Mouse (Mus musculus): Measurements from ENCODE around the gene Fgr. TPM values are rescaled to one million over a fixed set of nuclear protein-coding genes. Genes with fewer than 3 reads are reported as not detected.

Gene Fgr
- polyA plus RNA-seq, 1 experiment from 2014 or later, result not detected

DNA sequence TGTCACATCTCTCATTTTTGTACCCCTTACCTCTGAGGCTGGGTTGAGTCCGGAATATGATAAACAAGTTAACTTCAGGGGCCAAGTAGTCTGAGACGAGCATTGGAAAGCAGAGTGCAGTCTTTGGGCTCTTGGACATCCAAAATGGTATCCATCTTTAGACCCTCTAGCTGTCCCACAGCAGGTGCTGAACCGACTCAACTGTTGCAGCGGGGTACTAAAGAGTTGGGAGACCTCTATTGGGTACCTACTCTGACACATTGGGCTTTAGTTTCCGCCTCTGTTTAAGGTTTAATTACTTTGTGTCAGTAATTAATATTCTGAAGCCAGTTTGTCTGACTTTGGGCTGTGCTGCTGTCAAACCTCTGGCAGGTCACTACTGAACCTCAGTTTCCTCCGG is 63.9 kb downstream of the Fgr start:
- Histone ChIP-seq H3K9ac (no peak overlapping the region), H3K4me3 (peak overlapping the region; percentile 53; the same call in 1 of the 2 replicates), H3K4me1 (replicated peaks) (peaks cover 68% of the 10 kb centered on the region)

DNA sequence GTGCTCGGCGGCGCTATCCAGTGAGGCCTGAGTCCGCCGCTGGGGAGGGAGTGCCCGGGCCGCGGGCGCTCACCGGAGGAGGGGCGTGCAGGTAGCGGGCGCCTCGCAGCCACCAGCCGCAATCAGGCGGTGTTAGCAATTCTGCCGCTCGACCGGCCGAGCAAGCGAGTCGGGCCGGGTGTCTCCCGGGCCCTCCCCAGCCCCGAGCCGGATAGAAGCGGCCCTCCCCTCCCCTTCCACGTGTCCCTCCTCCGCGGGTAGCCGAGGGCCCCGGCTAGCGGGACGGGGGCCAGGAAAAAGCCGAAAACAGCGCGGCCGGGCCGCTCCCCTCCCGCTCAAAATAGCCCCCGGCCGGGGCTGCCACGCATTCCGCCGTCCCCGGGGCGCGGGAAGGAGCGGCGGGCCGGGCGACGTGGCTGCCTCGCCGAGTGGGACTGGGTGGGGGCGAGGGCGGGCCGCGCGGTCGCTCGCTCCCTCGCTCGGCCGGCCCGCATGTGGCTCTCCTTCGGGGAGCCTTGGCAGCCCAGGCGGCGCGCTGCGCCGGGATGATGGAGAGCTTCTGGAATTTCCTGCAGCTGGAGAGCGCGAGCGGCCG is 64.7 kb downstream of the Fgr start:
- WGBS, result under 1% methylated on average over 67 of the region's 76 CpGs
- H3K4me1 ChIP-seq (replicated peaks), result peaks cover 77% of the 10 kb centered on the region

More for the DNA sequence above, 63.9 kb downstream of the Fgr start:
- 25% methylated on average over 6 of the region's 6 CpGs for WGBS
- Histone ChIP-seq H3K9me3 (no peaks in the 10 kb centered on the region), H3K27me3 (peaks cover 30% of the 10 kb centered on the region), H3K27ac (replicated peaks) (no peak overlapping the region), H3K4me2 (peak overlapping the region; percentile 100), H3K36me3 (no peaks in the 10 kb centered on the region)
- ATAC-seq (ENCODE audit: low read depth), result no peak

DNA sequence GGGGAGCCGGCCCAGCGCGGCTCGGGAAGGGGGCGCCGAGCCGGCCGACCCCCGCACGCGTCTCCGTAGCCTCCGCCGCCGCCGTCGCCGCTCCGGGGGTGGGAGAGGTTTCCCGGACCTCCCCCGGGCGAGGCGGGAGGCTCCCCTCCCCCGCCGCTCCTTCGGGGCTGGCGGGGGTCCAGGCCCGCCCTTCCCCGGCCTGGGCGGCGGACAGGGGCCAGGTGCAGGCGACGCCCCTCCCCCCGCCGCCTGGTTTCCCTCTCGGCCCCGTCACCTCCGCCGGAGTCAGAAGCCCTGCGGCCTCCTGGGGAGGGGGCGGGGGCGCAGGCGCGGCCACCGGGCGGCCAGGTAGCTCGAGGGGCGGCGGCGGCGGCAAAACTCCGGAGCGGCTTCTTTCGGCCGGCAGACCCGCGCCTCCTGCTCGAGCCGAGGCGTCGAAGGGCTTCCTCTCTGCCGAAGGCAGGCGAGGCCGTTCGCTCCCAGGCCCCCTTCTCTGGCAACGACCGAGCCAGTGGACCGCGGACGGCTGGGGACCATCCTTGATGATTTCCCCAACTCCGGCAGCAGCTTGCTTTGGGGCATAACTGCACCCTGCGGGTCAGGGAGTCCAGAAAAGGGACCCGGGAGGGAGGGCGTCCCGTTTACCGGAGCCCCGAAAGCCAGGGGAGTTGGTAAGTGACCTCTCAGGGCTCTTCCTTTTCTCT is 65.4 kb downstream of the Fgr start:
- H3K4me2 ChIP-seq, result peak overlapping the region; percentile 100
- no peaks in the 10 kb centered on the region for H3K36me3 ChIP-seq
- peak overlapping the region; percentile 70 for H3K27ac ChIP-seq (replicated peaks)
- peaks cover 83% of the 10 kb centered on the region for H3K4me1 ChIP-seq (replicated peaks)
- H3K27me3 ChIP-seq, result peaks cover 30% of the 10 kb centered on the region
- H3K9me3 ChIP-seq, result no peaks in the 10 kb centered on the region
- under 1% methylated on average over 75 of the region's 77 CpGs for WGBS
- peak overlapping the region; percentile 82 for H3K9ac ChIP-seq
- no peak for ATAC-seq (ENCODE audit: low read depth)
- H3K4me3 ChIP-seq, result peak overlapping the region; percentile 53

More for the DNA sequence above, 64.7 kb downstream of the Fgr start:
- Histone ChIP-seq H3K4me2 (peak overlapping the region; percentile 100), H3K27me3 (peaks cover 30% of the 10 kb centered on the region), H3K36me3 (no peaks in the 10 kb centered on the region), H3K4me3 (peak overlapping the region; percentile 53), H3K27ac (replicated peaks) (peak overlapping the region; percentile 70), H3K9ac (peak overlapping the region; percentile 82), H3K9me3 (no peaks in the 10 kb centered on the region)
- ATAC-seq (ENCODE audit: low read depth), result peak; percentile 12; the same call in 1 of the 2 replicates

DNA sequence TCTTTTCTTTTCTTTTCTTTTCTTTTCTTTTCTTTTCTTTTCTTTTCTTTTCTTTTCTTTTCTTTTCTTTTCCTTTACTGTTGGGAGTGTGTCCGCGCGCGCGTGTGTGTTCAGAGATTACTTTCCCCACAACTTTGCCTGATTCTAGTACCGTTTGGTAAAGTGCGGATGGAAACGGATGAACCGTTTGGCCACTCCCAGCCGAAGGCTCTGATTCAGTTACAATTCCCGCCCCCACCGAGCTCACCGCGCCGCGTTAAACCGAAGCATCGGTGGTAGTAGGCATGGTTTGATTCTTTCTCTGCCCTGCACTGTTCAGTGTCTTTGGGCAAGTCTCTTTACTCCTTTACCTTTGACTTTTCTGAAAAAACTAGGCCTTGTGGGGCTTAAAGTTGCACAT is 65.9 kb downstream of the Fgr start:
- Histone ChIP-seq H3K27ac (replicated peaks) (no peak overlapping the region), H3K4me3 (peak overlapping the region; percentile 53), H3K36me3 (no peaks in the 10 kb centered on the region), H3K9ac (peak overlapping the region; percentile 82), H3K27me3 (peaks cover 30% of the 10 kb centered on the region), H3K9me3 (no peaks in the 10 kb centered on the region), H3K4me2 (peak overlapping the region; percentile 100), H3K4me1 (replicated peaks) (peaks cover 89% of the 10 kb centered on the region)
- WGBS, result 9% methylated on average over 18 of the region's 18 CpGs
- no peak for ATAC-seq (ENCODE audit: low read depth)

DNA sequence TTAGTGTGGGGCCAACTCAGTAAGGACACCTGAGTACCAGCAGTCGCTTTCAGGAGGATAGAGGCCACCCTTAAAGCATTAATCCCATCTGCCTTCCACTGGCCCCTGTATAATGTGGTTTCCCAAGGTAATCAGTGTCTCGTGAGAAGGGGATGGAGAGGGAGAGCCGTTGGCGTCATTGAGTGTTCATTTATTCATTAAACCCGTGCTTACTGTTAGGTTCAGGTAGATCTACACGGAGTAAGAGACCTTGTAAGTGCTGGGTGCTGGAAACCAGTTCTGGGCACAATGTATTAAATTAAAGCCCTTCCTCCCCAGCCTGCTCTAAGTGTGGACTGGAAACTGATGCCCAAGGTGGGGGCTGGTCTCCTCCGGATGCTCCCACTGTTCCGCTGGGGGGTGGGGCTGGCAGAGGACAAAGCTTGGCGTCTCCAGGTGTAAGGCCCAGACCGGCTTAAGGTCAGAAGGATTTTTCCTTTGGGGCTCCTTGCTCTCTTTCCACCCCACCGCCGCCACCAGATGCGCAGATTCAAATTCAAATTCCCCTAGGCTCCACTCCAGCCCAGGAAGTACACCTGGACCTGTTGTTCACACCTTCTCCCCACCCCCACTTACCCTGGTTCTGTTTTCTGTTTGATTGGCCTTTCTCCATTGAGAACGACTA is 66.5 kb downstream of the Fgr start:
- Histone ChIP-seq H3K9ac (peak overlapping the region; percentile 82), H3K4me3 (peak overlapping the region; percentile 53), H3K4me1 (replicated peaks) (peaks cover 90% of the 10 kb centered on the region), H3K4me2 (peak overlapping the region; percentile 100), H3K27me3 (peaks cover 30% of the 10 kb centered on the region), H3K36me3 (no peaks in the 10 kb centered on the region), H3K27ac (replicated peaks) (no peak overlapping the region), H3K9me3 (no peaks in the 10 kb centered on the region)
- WGBS, result 39% methylated on average over 14 of the region's 14 CpGs
- ATAC-seq (ENCODE audit: low read depth), result no peak

DNA sequence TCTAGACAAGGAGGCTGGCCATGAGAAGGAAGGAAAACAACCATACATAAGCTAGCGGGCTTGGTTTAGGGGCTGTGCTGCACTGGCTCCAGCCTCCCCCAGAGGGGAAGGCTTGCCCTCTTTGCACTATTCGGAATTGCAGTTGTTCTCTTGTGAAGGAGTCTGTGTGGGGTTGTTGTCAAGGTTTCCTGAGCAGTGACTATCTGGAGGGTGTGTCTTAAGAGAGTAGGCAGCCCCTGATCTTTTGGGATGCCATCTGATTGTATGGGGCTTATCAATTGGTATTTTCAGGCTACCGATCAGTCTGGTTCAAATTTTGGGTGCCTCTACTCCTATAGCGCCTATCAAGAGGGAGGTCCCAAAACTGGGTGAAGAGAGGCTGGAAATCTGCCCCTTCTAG is 68.3 kb downstream of the Fgr start:
- ATAC-seq (ENCODE audit: low read depth), result no peak

DNA sequence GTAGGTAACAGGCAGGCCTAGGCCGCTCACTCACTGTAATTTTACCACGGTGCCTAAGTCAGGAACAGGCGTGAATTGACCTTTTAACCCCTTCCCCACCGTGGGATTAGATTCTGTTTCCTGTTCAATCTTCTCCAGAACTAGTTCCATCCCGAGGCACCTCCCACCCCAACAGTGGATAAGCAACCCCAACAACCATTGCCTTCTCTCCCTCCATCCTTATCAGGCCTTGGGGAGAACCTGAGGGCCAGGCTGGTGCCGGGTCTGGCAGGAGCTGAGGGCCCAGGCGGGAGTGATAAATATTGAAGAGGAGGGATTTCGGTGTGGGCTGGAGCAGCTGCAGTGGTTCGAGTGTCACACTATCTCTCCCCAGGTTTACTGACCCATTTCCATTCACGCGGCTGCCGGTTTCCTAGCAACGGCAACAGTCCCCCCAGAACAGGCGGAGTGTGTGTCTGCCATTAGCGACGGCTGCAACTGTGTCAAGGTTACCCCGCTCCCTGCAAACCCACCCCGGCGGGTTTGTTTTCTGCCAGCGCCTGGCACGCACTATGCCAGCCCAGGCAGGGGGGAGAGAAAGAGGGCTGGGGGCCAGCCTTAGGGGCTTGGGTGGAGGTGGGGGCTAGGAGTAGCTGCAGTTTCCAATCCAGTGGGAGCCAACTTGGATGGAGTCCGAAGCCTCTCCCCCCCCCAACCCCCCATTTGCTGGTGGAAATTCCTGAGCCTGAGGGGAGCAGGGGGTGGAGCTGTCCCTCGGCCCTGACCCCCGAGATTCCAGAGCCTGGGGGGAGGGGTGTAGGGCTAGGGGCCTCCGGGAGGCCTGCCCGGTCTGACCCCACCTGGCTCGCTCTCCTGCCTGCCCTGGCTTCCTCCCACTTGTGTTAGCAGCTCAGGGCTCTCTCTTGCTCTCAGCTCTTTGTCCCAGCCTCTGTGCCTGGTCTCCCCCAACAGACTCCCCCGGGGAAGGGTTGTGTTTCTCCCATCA is 69.0 kb downstream of the Fgr start:
- H3K4me3 ChIP-seq, result peak overlapping the region; percentile 19; the same call in 1 of the 2 replicates
- H3K4me2 ChIP-seq, result peak overlapping the region; percentile 53
- peak; percentile 49 for ATAC-seq (ENCODE audit: low read depth)
- H3K27me3 ChIP-seq, result peaks cover 10% of the 10 kb centered on the region; the same call in 1 of the 2 replicates
- peak overlapping the region; percentile 93 for H3K27ac ChIP-seq (replicated peaks)
- no peaks in the 10 kb centered on the region for H3K36me3 ChIP-seq
- no peaks in the 10 kb centered on the region for H3K9me3 ChIP-seq
- peaks cover 100% of the 10 kb centered on the region for H3K4me1 ChIP-seq (replicated peaks)
- H3K9ac ChIP-seq, result peak overlapping the region; percentile 60
- 3% methylated on average over 27 of the region's 28 CpGs for WGBS

More for the DNA sequence above, 68.3 kb downstream of the Fgr start:
- WGBS, result 21% methylated on average over 4 of the region's 4 CpGs
- Histone ChIP-seq H3K9ac (peak overlapping the region; percentile 60), H3K4me2 (peak overlapping the region; percentile 53), H3K36me3 (no peaks in the 10 kb centered on the region), H3K4me1 (replicated peaks) (peaks cover 100% of the 10 kb centered on the region), H3K27me3 (peaks cover 15% of the 10 kb centered on the region), H3K27ac (replicated peaks) (peak overlapping the region; percentile 93), H3K4me3 (peak overlapping the region; percentile 19; the same call in 1 of the 2 replicates), H3K9me3 (no peaks in the 10 kb centered on the region)

DNA sequence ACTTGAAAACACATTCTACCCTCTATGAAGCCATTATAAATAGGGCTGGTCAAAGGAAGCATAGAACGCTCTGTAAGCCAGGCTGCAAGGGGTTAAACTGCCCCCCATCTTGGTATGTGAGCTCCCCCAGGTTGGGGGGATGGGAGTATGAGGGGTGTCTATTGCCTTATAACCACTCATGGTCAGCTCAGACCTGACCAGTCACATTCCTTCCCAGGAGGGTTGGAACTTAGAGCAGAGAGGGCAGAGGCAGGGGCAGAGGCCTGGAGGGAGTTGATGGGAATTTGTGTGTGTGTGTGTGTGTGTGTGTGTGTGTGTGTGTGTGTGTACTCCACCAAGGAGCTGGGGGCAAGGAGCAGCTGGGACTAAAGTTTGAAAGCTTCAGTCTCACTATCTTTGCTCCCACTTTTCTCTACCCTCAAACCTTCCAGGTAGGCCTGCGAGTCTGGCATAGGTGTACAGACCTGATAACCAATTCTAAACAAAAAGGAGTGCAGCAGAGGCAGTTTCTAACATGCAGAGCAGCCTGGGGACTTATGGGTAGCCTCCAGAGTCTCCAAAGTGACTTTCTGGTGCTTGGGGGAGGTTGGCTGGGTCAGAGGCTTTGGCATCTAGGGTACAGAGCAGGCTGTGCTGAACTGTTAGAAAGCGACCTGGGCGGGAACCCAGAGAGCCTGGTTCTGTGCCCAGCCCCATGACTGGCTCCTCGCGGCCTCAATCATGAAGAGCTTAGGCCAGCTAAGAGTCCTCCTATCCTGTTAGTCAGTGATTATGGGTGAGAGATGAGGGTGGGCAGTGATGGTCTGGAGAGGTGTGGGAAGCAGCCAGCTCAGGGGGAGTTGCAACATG is 70.1 kb downstream of the Fgr start:
- H3K4me3 ChIP-seq, result no peak overlapping the region
- no peaks in the 10 kb centered on the region for H3K36me3 ChIP-seq
- H3K9ac ChIP-seq, result peak overlapping the region; percentile 60
- peak overlapping the region; percentile 53 for H3K4me2 ChIP-seq
- H3K4me1 ChIP-seq (replicated peaks), result peaks cover 100% of the 10 kb centered on the region
- 0 out of 2 replicates have a peak, but pooled peaks cover 5% of the 10 kb centered on the region for H3K27me3 ChIP-seq
- no peaks in the 10 kb centered on the region for H3K9me3 ChIP-seq
- H3K27ac ChIP-seq (replicated peaks), result peak overlapping the region; percentile 93
- 36% methylated on average over 6 of the region's 6 CpGs for WGBS
- ATAC-seq (ENCODE audit: low read depth), result no peak

DNA sequence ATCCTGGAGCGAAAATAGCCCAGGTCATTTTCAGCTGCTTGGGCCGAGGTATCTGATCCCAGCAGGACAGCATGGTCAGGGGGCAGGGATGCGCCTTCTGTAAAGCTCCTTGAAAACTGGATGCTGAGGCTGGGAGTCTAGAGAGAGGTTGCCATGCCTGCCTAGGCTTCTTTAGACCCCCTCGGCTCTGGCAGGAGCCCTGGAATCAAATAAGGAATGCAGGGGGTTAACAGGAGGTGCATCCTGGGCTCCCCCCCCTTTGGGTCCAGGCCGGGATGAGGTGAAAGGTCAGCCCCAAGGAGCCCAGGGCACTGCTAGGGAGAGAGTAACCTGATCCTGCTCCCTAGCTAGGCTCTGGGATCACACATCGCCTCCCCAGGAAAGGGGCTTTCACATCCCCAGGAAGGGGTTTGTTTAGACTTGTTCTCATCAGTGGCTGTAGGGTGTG is 70.8 kb downstream of the Fgr start:
- Histone ChIP-seq H3K4me3 (no peak overlapping the region), H3K27me3 (0 out of 2 replicates have a peak, but pooled peaks cover 5% of the 10 kb centered on the region), H3K4me1 (replicated peaks) (peaks cover 100% of the 10 kb centered on the region), H3K4me2 (0 out of 2 replicates have a peak overlapping the region, but pooled peaks have one; percentile 1), H3K9ac (peak overlapping the region; percentile 60), H3K27ac (replicated peaks) (0 out of 2 replicates have a peak overlapping the region, but pooled peaks have one; percentile 93), H3K9me3 (no peaks in the 10 kb centered on the region), H3K36me3 (no peaks in the 10 kb centered on the region)
- 28% methylated on average over 6 of the region's 6 CpGs for WGBS
- ATAC-seq (ENCODE audit: low read depth), result no peak

DNA sequence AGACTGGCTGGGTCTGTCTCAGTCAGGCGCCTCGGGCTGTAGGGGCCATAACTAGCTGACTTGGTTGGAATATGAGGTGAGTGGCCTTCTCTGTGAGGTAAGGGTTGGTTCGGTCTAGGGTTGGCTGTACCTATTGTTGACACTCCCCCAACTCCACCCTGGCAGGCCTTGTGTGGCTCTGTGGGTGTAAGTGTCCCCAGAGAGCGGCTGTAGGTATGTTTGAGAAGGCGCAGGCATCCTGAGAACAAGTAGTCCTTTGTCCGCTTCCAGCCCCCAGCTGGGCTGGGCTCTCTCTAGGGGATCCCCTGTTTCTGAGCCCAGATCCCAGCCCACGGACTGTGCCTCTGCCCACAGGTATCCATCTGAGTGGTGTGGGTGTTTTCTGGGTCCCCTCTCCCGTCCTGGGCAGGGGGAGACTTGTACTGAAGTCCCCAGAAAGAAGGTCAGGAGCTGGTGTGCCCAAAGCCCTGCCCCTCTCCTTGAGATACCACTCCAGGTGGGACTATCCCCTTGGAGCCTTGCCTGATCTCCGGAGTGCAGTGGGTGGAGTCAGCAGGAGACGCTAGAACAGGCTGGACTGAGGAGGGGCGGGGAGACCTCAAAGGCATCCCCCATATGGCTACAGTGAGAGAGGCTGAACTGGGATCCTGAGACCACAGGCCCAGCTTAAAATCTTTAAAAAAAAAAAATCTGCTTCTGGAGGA is 72.0 kb downstream of the Fgr start:
- peak overlapping the region; percentile 60; the same call in 1 of the 2 replicates for H3K9ac ChIP-seq
- H3K9me3 ChIP-seq, result no peaks in the 10 kb centered on the region
- H3K4me2 ChIP-seq, result peak overlapping the region; percentile 9; the same call in 1 of the 2 replicates
- peak overlapping the region; percentile 84 for H3K27ac ChIP-seq (replicated peaks)
- no peaks in the 10 kb centered on the region for H3K36me3 ChIP-seq
- no peak for ATAC-seq (ENCODE audit: low read depth)
- H3K4me1 ChIP-seq (replicated peaks), result peaks cover 100% of the 10 kb centered on the region
- 39% methylated on average over 11 of the region's 11 CpGs for WGBS
- H3K4me3 ChIP-seq, result no peak overlapping the region
- H3K27me3 ChIP-seq, result no peaks in the 10 kb centered on the region

Measured in neural tube, embryonic 13.5 days (tissue).